Mouse (Mus musculus) fat pad, adult 2 months (tissue): ENCODE data around the gene Yes1.
"Not testable (repeated sequence)": the region's sequence is repeated elsewhere in the genome, so short reads cannot be mapped to it uniquely, and the experiment has no call there.

Experiments
- DNase-seq: peaks from one replicate; pipeline ENCODE4 v3.0.0-alpha.2; 2011; ENCODE audit warnings: low read depth, low spot score; ENCODE audit errors: extremely low read depth

Yes1 gene

GRCm38 (mm10) chr5:32610801-32611340 is at the start of gene Yes1:
Gene Yes1, plus strand, starts transcription at chr5:32611171.
- DNase-seq: no peak

DNA sequence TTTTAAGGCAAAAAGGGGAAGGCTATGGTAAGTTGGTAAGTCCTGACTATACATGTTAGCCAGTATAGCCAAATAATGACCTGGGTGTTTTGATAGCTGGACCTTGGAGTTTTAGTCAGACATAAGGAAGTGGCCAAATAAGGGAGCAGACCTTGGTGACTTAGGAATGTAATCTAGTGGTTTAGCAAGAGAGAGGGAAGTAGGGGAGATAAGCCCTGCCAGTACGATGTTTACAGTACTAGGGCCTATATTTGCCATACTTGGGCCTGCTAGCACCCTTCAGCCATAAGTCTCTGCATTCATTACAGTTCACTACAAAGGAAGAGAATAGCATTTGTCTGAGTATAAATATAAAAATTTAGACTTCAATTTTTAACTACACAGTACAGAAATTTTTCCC is 46.3 kb upstream of the Yes1 start:
- DNase-seq: no peak

DNA sequence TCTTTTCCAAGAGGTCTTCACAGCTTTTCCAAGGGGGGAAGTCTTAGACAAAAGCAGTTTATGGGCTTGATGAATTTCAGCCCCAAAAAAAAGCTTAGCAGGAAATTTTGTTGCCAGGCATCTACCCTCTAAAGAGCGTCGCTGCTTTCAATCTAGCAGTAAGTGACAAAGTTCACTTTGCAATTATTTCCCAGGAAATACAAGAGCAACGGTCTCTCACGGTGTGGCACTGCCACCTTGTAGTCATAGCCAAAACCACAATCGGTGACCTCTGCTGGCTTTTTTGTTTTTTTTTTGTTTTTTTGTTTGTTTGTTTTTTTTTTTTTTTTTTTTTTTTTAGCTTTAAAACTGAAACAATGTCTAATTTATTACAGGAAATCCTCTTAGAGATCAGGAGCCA is 39.2 kb upstream of the Yes1 start:
- DNase-seq: no peak

GRCm38 (mm10) chr5:32588136-32588535 is 22.8 kb upstream of the Yes1 start:
- no peak for DNase-seq

DNA sequence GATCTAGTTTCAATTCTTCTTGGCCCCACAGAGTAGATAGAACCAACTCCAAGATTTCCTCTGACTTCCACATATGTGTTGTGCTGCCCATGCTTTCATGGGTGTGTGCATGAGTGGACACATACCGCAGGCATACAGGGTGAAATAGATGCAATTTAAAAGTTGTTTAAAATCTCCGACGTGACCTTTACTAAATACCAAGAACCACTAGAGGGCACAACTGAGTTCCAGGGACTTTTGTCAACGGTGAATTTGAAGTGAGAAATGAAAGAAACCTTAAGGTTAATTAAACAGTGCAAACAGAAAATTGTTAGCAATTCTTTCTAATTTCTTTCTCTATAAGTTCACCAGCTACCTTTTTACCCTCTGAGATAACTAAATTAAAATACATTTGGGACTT is 17.2 kb upstream of the Yes1 start:
- DNase-seq: no peak

- no peak for DNase-seq
These were observed 16.6 kb upstream of the Yes1 start for GRCm38 (mm10) chr5:32594358-32594757.

- no peak for DNase-seq
These were observed 5.1 kb upstream of the Yes1 start for GRCm38 (mm10) chr5:32605911-32606310.

- no peak for DNase-seq
These were observed 3.1 kb upstream of the Yes1 start for GRCm38 (mm10) chr5:32607776-32608355.

DNA sequence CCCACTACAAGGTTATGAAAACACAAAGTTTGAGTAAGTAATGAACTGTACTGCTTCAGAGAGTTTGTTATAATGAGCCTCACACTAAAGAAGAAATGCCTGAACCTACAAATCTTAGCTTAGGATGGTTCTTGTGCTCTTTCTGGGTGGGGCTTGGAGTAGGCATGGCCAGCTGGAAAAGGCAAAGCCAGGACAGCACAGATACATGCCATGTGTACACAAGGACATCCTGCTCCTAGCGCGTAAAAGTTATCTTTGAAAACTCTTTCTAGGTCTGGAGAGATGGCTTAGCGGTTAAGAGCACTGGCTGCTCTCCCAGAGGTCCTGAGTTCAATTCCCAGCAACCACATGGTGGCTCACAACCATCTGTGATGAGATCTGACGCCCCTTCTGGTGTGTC is 2.5 kb upstream of the Yes1 start:
- DNase-seq: no peak

GRCm38 (mm10) chr5:32610064-32610800 is 739 bp upstream of the Yes1 start:
- DNase-seq: no peak

GRCm38 (mm10) chr5:32611341-32611961 is 480 bp downstream of the Yes1 start:
- no peak for DNase-seq

GRCm38 (mm10) chr5:32614291-32614690 is 3.3 kb downstream of the Yes1 start:
- no peak for DNase-seq

GRCm38 (mm10) chr5:32614691-32615090 is 3.7 kb downstream of the Yes1 start:
- no peak for DNase-seq

- not testable (repeated sequence) for DNase-seq
These were observed 5.5 kb downstream of the Yes1 start for GRCm38 (mm10) chr5:32616489-32616888.

GRCm38 (mm10) chr5:32617851-32618250 is 6.9 kb downstream of the Yes1 start:
- DNase-seq: no peak

DNA sequence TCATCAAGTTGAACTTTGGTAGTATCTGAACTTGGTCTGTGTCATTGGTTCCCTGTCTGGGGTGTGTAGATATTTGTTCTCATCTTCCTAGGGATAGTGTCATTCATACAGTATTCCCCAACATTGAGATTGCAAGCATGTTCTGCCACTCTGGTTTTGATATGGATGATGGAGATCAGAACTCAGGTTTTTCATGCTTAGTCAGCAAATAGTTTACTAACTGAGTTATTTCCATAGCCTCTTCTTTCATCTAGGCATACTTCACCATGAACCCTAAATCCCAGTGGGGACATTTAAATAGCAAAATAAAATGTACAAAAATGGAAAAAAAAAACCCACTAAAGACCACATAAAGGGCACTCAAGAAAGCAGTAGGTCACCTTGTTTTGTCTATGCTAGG is 12.7 kb downstream of the Yes1 start:
- DNase-seq: no peak

GRCm38 (mm10) chr5:32624777-32625176 is 13.8 kb downstream of the Yes1 start:
- DNase-seq: no peak

- no peak for DNase-seq
These were observed 22.2 kb downstream of the Yes1 start for GRCm38 (mm10) chr5:32633185-32633584.

GRCm38 (mm10) chr5:32657386-32657785 is 46.4 kb downstream of the Yes1 start:
- DNase-seq: no peak

- no peak for DNase-seq
These were observed 71.5 kb downstream of the Yes1 start for GRCm38 (mm10) chr5:32682475-32682874.

DNA sequence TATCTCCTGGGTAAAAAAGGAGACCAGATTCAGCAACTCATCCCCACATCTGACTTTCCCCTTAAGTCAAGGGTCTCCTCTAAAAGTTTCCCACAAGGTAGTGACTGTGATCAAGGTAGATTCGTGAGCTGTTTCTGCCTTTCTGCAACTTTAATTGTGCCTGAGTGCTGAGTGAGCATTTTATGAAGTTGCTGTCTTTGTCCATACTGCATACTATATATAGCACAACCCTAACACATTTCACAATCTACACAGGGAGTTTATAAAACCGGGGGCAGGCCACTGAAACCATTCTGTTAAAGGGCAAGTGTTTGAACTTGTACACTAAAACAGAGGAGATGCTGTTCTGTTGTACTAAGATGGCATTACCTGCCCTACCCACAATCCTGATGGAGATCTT is 82.4 kb downstream of the Yes1 start:
- no peak for DNase-seq

GRCm38 (mm10) chr5:32697208-32697867 is 86.4 kb downstream of the Yes1 start:
- DNase-seq: no peak
